Mouse (Mus musculus): ENCODE measurements around the gene Map7.

- TF ChIP-seq POLR2A (IDR thresholded peaks at IDR 0.05; ENCODE audit: control insufficient read depth, low read depth, low read length) (no peak), CTCF (IDR thresholded peaks at IDR 0.05; ENCODE audit: control insufficient read depth, insufficient read depth, insufficient replicate concordance, low read depth, low read length) (no peak)
These were observed 7.1 kb downstream of the Map7 start for GRCm38 (mm10) chr10:20155401-20155800.
